Mouse (Mus musculus): ENCODE data around the gene Foxd1. TPM values are rescaled to one million over a fixed set of nuclear protein-coding genes. Genes with fewer than 3 reads are reported as not detected.

Gene Foxd1
- polyA plus RNA-seq, 1 experiment = 0.37 TPM

DNA sequence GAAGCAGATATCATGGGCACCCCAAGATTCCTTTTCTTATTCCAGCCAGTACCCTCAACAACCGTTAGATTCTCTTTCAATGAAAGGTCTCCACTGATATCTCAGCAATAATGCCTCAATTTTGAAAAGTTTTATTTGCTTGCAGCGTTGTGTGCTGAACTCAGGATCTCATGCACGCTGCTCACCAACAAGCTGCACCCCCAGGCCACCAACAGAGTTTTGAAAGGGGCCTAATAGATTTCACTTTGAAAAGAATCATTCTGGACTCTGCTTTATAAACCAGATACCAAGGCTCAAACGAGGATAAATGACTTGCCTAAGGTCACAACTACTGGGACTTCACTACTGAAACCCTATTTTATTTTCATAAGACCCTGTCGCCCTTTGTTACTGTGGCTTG lies 7.1 kb downstream of the Foxd1 start:
- H3ac ChIP-seq (ENCODE audit: control insufficient read depth, insufficient read length) = no peak overlapping the region
- H3K27me3 ChIP-seq (ENCODE audit: control insufficient read depth, insufficient read depth, insufficient read length) = peaks cover 56% of the 10 kb centered on the region
- TF ChIP-seq MYOG (IDR thresholded peaks at IDR 0.05; ENCODE audit: control insufficient read depth in 1 of 3, insufficient read depth in 1 of 3, insufficient read length in 2 of 3, low read depth in 2 of 3) = no peak
- no peak for TF ChIP-seq TCF12 (IDR thresholded peaks at IDR 0.05; ENCODE audit: insufficient read depth, poor library complexity, severe bottlenecking)
- no peak for TF ChIP-seq REST (IDR thresholded peaks at IDR 0.05; ENCODE audit: insufficient read depth, insufficient read length)
- no peak for TF ChIP-seq E2F4 (IDR thresholded peaks at IDR 0.05; ENCODE audit: insufficient read depth)

DNA sequence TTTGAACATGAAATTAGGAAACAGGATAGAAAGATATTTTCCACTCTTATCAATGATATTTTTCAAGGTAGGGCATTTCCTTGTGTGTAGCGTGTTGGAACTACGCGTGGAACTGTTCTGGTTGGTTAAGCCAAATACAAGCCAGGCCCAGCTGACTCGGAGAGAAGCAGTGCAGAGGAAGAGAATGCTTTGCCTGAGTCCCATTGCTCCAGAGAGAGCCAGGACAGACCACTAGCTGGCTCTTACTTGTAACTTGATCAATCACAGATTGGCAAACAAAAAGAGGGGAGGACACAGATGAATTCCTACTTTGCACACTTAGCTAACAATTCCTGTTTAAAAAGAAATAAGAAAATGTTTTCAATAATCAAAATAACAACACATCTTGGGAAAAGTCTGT lies 9.0 kb downstream of the Foxd1 start:
- Histone ChIP-seq H3K27me3 (ENCODE audit: control insufficient read depth, insufficient read depth, insufficient read length) (peaks cover 58% of the 10 kb centered on the region), H3K79me2 (ENCODE audit: control insufficient read depth, insufficient read depth) (no peaks in the 10 kb centered on the region), H3ac (ENCODE audit: control insufficient read depth, insufficient read length) (no peak overlapping the region), H3K4me3 (no peak overlapping the region), H3K4me2 (ENCODE audit: low read depth) (no peak overlapping the region), H3K36me3 (ENCODE audit: control insufficient read depth, insufficient read depth) (no peaks in the 10 kb centered on the region)
- TF ChIP-seq MAX (IDR thresholded peaks at IDR 0.05; ENCODE audit: low read depth) (no peak), MYOG (IDR thresholded peaks at IDR 0.05; ENCODE audit: control insufficient read depth in 1 of 3, insufficient read depth in 1 of 3, insufficient read length in 2 of 3, low read depth in 2 of 3) (no peak), REST (IDR thresholded peaks at IDR 0.05; ENCODE audit: insufficient read depth, insufficient read length) (no peak), USF1 (IDR thresholded peaks at IDR 0.05; ENCODE audit: low read depth) (no peak), POLR2A (IDR thresholded peaks at IDR 0.05; ENCODE audit: insufficient read length, low read depth) (no peak)

More for the DNA sequence above, 7.1 kb downstream of the Foxd1 start:
- Histone ChIP-seq H3K4me2 (ENCODE audit: low read depth) (no peak overlapping the region), H3K4me3 (no peak overlapping the region), H3K36me3 (ENCODE audit: control insufficient read depth, insufficient read depth) (no peaks in the 10 kb centered on the region), H3K79me2 (ENCODE audit: control insufficient read depth, insufficient read depth) (no peaks in the 10 kb centered on the region)

GRCm38 (mm10) chr13:98365081-98365480 lies 11.0 kb downstream of the Foxd1 start:
- H3K4me3 ChIP-seq = no peak overlapping the region
- no peaks in the 10 kb centered on the region for H3K36me3 ChIP-seq (ENCODE audit: control insufficient read depth, insufficient read depth)
- H3K27me3 ChIP-seq (ENCODE audit: control insufficient read depth, insufficient read depth, insufficient read length) = peaks cover 38% of the 10 kb centered on the region
- no peak overlapping the region for H3ac ChIP-seq (ENCODE audit: control insufficient read depth, insufficient read length)
- H3K79me2 ChIP-seq (ENCODE audit: control insufficient read depth, insufficient read depth) = no peaks in the 10 kb centered on the region
- TF ChIP-seq CEBPB (IDR thresholded peaks at IDR 0.05; ENCODE audit: insufficient read depth, poor library complexity, severe bottlenecking) (no peak), SRF (IDR thresholded peaks at IDR 0.05; ENCODE audit: control insufficient read depth, insufficient read length, low read depth) (no peak), USF1 (IDR thresholded peaks at IDR 0.05; ENCODE audit: low read depth) (no peak), REST (IDR thresholded peaks at IDR 0.05; ENCODE audit: insufficient read depth, insufficient read length) (no peak), MYOD1 (IDR thresholded peaks at IDR 0.05; ENCODE audit: control insufficient read depth in 1 of 3, insufficient read length in 2 of 3, low read depth in 2 of 3) (no peak), POLR2AphosphoS2 (IDR thresholded peaks at IDR 0.05; ENCODE audit: insufficient read length, low read depth) (no peak), MYOG (IDR thresholded peaks at IDR 0.05; ENCODE audit: control insufficient read depth in 1 of 3, insufficient read depth in 1 of 3, insufficient read length in 2 of 3, low read depth in 2 of 3) (no peak), E2F4 (IDR thresholded peaks at IDR 0.05; ENCODE audit: insufficient read depth) (no peak), TCF12 (IDR thresholded peaks at IDR 0.05; ENCODE audit: insufficient read depth, poor library complexity, severe bottlenecking) (no peak), MAX (IDR thresholded peaks at IDR 0.05; ENCODE audit: low read depth) (no peak), POLR2A (IDR thresholded peaks at IDR 0.05; ENCODE audit: insufficient read length, low read depth) (no peak), TCF3 (IDR thresholded peaks at IDR 0.05; ENCODE audit: insufficient read length, low read depth) (no peak)
- H3K4me2 ChIP-seq (ENCODE audit: low read depth) = no peak overlapping the region

GRCm38 (mm10) chr13:98365766-98366421 lies 11.9 kb downstream of the Foxd1 start:
- no peaks in the 10 kb centered on the region for H3K79me2 ChIP-seq (ENCODE audit: control insufficient read depth, insufficient read depth)
- peaks cover 30% of the 10 kb centered on the region for H3K27me3 ChIP-seq (ENCODE audit: control insufficient read depth, insufficient read depth, insufficient read length)
- H3K4me3 ChIP-seq = no peak overlapping the region
- H3ac ChIP-seq (ENCODE audit: control insufficient read depth, insufficient read length) = no peak overlapping the region
- no peaks in the 10 kb centered on the region for H3K36me3 ChIP-seq (ENCODE audit: control insufficient read depth, insufficient read depth)
- TF ChIP-seq MYOG (IDR thresholded peaks at IDR 0.05; ENCODE audit: control insufficient read depth in 1 of 3, insufficient read depth in 1 of 3, insufficient read length in 2 of 3, low read depth in 2 of 3) = no peak
- no peak for TF ChIP-seq POLR2AphosphoS2 (IDR thresholded peaks at IDR 0.05; ENCODE audit: insufficient read length, low read depth)
- TF ChIP-seq TCF3 (IDR thresholded peaks at IDR 0.05; ENCODE audit: insufficient read length, low read depth) = no peak
- no peak for TF ChIP-seq MAX (IDR thresholded peaks at IDR 0.05; ENCODE audit: low read depth)
- TF ChIP-seq E2F4 (IDR thresholded peaks at IDR 0.05; ENCODE audit: insufficient read depth) = no peak
- no peak for TF ChIP-seq MYOD1 (IDR thresholded peaks at IDR 0.05; ENCODE audit: control insufficient read depth in 1 of 3, insufficient read length in 2 of 3, low read depth in 2 of 3)
- TF ChIP-seq TCF12 (IDR thresholded peaks at IDR 0.05; ENCODE audit: insufficient read depth, poor library complexity, severe bottlenecking) = no peak
- no peak for TF ChIP-seq USF1 (IDR thresholded peaks at IDR 0.05; ENCODE audit: low read depth)
- no peak for TF ChIP-seq CEBPB (IDR thresholded peaks at IDR 0.05; ENCODE audit: insufficient read depth, poor library complexity, severe bottlenecking)
- TF ChIP-seq REST (IDR thresholded peaks at IDR 0.05; ENCODE audit: insufficient read depth, insufficient read length) = no peak
- no peak for TF ChIP-seq POLR2A (IDR thresholded peaks at IDR 0.05; ENCODE audit: insufficient read length, low read depth)
- no peak for TF ChIP-seq SRF (IDR thresholded peaks at IDR 0.05; ENCODE audit: control insufficient read depth, insufficient read length, low read depth)
- H3K4me2 ChIP-seq (ENCODE audit: low read depth) = peak overlapping the region; percentile 18

All from myocyte (in vitro differentiated cells).